Mouse (Mus musculus) skeletal muscle tissue, adult 2 months (tissue): ENCODE data around the gene Aldh3b3.

Experiments used
- DNase-seq: peaks from one replicate; pipeline ENCODE4 v3.0.0-alpha.2; 2012; ENCODE audit warnings: low read depth, low spot score

Gene Aldh3b3

GRCm38 (mm10) chr19:3958470-3958869, at the start of gene Aldh3b3:
Gene Aldh3b3 (plus strand): TSS chr19:3958645.
- DNase-seq = no peak

- no peak for DNase-seq
Observed at GRCm38 (mm10) chr19:3910206-3910605, 48.2 kb upstream of the Aldh3b3 start.

GRCm38 (mm10) chr19:3912337-3913204, 45.9 kb upstream of the Aldh3b3 start, which contains the start of gene Ndufs8:
Gene Ndufs8 (minus strand): TSS chr19:3912774.
- DNase-seq = peak; percentile 98

GRCm38 (mm10) chr19:3913692-3914091, 44.8 kb upstream of the Aldh3b3 start:
- DNase-seq = no peak

GRCm38 (mm10) chr19:3914535-3914934, 43.9 kb upstream of the Aldh3b3 start:
- DNase-seq = no peak

GRCm38 (mm10) chr19:3916727-3917126, 41.7 kb upstream of the Aldh3b3 start:
- no peak for DNase-seq

- DNase-seq = no peak
Observed at GRCm38 (mm10) chr19:3919928-3920327, 38.5 kb upstream of the Aldh3b3 start.

GRCm38 (mm10) chr19:3922661-3923371, 35.6 kb upstream of the Aldh3b3 start:
- no peak for DNase-seq

GRCm38 (mm10) chr19:3923586-3923985, 34.9 kb upstream of the Aldh3b3 start:
- DNase-seq = peak; percentile 68

- no peak for DNase-seq
Observed at GRCm38 (mm10) chr19:3924190-3924589, 34.3 kb upstream of the Aldh3b3 start.

GRCm38 (mm10) chr19:3924868-3925267, 33.6 kb upstream of the Aldh3b3 start:
- no peak for DNase-seq

- DNase-seq = no peak
Observed at GRCm38 (mm10) chr19:3925859-3926258, 32.6 kb upstream of the Aldh3b3 start.

- DNase-seq = no peak
Observed at GRCm38 (mm10) chr19:3926279-3926678, 32.2 kb upstream of the Aldh3b3 start.

GRCm38 (mm10) chr19:3926685-3927084, 31.8 kb upstream of the Aldh3b3 start:
- no peak for DNase-seq

- no peak for DNase-seq
Observed at GRCm38 (mm10) chr19:3927989-3928388, 30.5 kb upstream of the Aldh3b3 start.

- DNase-seq = no peak
Observed at GRCm38 (mm10) chr19:3928779-3929178, 29.7 kb upstream of the Aldh3b3 start.

- DNase-seq = peak; percentile 84
Observed at GRCm38 (mm10) chr19:3929211-3929941, 29.1 kb upstream of the Aldh3b3 start, which contains the start of gene Aldh3b1. Gene Aldh3b1 (minus strand): TSS chr19:3929808.

- DNase-seq = no peak
Observed at GRCm38 (mm10) chr19:3930262-3931057, 28.0 kb upstream of the Aldh3b3 start.

GRCm38 (mm10) chr19:3931716-3932115, 26.7 kb upstream of the Aldh3b3 start:
- DNase-seq = no peak

- DNase-seq = peak; percentile 68
Observed at GRCm38 (mm10) chr19:3935032-3935895, 23.2 kb upstream of the Aldh3b3 start, which contains the start of gene Unc93b1. Gene Unc93b1 (plus strand): TSS chr19:3935186.
